Mouse (Mus musculus): ENCODE measurements around the gene Ctss.

Gene Ctss

DNA sequence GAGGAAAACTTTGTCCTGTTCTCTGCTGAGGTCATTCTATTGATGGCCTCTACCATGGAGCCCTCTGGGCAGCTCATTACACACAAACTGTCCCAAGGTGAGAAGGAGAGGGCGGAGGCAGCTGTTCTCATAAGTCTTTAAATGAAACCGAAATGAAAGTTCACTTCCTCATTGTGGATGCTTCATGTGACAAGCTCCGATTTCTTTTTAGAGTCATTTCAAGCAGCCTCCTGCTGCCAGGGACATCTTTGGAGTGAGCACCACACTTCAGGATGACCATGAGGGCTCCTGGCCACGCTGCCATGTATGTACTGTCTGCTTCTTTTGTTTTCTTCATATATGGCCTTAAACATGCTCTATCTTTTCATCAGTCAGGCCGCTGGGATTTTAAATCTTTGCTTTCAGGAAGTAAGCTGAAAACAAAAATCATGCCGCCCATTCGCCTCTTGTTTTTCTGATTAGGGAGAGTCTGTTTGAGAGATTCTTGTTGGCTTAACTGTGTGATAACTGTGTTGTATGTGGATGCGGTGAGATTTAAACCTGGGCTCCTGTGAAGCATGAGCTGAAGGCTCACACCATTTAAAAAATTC, at the start of gene Ctss:
Ctss (plus strand) TSS at position 165 of the 590 bp plus-strand sequence.
- DNase-seq (ENCODE audit: low spot score in 2 of 2) = no peak

GRCm38 (mm10) chr3:95478966-95479365, 47.6 kb upstream of the Ctss start:
- no peak for DNase-seq (ENCODE audit: low spot score in 2 of 2)

DNA sequence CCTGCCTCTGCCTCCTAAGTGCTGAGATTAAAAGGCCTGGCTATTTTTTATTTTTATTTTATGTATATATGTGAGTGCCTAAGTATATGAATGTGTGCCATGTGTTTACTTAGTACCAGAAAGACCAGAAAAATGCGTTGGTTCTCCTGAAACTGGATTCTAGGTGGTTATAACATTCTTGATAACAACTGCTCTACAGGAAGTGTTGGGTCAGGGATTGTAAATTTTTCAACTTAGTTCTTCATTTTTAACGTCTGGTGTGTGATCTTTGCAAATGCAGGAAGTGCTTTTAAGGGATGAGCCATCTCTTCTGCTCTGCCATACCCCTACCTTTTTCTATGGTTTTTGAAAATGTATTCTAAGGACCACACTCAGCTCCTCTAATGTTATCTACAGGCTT, 40.2 kb upstream of the Ctss start:
- DNase-seq (ENCODE audit: low spot score in 2 of 2) = no peak

GRCm38 (mm10) chr3:95488679-95489078, 37.9 kb upstream of the Ctss start:
- no peak for DNase-seq (ENCODE audit: low spot score in 2 of 2)

- no peak for DNase-seq (ENCODE audit: low spot score in 2 of 2)
Observed at GRCm38 (mm10) chr3:95490238-95490637, 36.3 kb upstream of the Ctss start.

DNA sequence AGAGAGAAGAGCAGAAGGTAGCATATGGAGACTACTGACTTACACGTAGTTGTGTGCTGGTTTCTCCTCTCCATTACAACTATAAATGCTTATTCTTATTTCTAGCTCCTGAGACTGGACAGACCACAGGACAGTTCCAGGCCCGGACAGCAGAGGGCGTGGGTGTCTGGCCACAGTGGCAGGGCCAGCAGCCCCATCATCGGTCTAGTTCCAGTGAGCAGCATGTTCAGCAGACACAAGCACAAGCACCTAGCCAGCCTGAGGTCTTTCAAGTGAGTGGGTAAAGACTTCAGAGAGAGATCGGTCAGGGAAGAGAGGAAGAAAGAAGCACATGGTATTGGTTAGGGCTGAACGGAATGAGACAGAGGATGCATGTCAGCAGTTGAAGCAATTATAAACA, 32.2 kb upstream of the Ctss start:
- peak in 1 of 2 experiments; percentile 46 for DNase-seq (ENCODE audit: low spot score in 2 of 2)

GRCm38 (mm10) chr3:95498229-95498628, 28.4 kb upstream of the Ctss start:
- no peak for DNase-seq (ENCODE audit: low spot score in 2 of 2)

DNA sequence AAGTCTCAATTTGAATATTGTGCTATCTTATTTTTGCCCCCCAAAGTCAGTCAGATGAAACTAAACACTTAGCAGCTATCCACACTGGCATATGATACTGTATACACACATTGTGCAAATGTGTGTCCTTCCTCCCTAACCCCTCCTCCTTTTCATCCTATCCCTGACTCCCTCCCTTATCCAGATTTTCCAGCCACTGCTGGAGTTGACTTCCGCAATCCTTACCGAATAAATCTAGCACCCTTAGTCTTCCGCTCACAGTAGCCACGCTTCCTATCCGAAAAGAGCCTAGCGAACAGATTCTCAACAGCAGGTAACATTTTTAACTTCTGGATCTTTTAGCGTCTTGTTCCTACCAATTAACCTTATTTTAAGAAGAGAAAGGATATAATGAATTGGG, 27.6 kb upstream of the Ctss start, which contains the start of gene Ctsk:
Ctsk (plus strand) TSS at position 233 of the 400 bp plus-strand sequence.
- DNase-seq (ENCODE audit: low spot score in 2 of 2) = no peak

DNA sequence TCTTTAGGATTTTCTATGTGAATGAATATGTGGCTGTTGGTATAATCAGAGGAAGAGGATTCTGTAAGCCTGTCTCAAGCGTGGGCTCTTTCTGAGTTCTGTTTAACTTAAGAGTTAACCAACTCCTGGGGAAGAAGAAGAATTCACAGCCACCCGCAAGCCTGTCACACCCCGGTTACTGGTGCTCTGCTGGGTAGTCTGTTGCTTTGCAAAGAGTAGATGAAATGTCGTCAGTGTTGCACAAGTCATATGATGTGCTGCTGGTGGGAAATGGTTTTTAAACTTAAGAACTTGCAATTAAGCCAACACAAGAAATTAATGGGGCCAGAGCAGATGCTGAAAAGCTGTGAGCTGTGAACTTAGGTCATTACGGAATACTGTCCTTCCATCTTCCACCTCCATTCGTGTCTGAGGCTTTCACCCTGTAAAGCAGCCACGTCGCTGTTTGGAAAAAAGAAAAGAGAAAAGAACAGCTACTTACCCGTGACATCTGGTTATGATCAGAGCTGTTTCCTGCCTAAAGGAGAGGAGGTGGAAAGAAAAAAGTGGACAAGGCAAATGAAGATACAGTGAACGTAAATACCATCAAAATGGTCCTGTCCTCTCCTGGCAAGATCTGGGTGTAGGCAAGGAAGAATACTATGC, 27.0 kb upstream of the Ctss start:
- DNase-seq (ENCODE audit: low spot score in 2 of 2) = peak in 1 of 2 experiments; percentile 33

DNA sequence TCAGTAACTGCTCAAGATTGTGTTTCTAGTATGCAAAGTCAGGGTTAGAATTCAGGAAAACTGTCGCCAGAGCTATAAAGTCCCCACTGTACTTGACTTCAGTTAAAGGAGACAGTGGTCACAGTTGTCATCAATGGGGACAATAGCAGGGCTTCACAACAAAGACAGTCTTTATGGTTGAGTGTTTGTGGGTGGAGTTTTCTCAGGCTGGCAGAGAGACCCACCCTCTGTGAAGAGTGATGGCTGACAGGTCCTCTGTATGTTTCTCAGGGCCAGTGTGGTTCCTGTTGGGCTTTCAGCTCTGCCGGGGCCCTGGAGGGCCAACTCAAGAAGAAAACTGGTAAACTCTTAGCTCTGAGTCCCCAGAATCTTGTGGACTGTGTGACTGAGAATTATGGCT, 24.3 kb upstream of the Ctss start:
- DNase-seq (ENCODE audit: low spot score in 2 of 2) = no peak

GRCm38 (mm10) chr3:95509348-95509747, 17.2 kb upstream of the Ctss start:
- DNase-seq (ENCODE audit: low spot score in 2 of 2) = no peak

- DNase-seq (ENCODE audit: low spot score in 2 of 2) = no peak
Observed at GRCm38 (mm10) chr3:95511611-95512180, 14.9 kb upstream of the Ctss start.

DNA sequence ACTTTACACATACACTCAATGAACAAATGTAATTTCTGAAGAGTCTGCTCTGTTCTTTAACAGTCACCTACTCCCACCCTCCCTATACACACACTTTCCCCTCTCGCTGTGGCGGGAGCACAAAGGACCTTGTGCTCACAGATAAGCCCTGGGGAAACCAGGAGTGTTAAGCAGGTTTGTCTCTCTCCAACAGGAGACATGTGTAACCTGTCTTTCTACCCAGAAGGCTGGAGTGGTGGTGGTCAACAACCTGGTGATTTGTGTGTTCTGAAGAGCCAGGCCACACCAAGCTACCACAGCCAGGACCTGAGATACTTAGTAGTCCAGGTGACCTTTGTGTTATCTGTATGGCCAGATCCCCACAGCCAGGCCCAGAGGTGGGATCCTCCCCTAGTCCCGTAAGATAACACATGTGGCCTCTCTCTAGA, 10.0 kb upstream of the Ctss start:
- no peak for DNase-seq (ENCODE audit: low spot score in 2 of 2)

DNA sequence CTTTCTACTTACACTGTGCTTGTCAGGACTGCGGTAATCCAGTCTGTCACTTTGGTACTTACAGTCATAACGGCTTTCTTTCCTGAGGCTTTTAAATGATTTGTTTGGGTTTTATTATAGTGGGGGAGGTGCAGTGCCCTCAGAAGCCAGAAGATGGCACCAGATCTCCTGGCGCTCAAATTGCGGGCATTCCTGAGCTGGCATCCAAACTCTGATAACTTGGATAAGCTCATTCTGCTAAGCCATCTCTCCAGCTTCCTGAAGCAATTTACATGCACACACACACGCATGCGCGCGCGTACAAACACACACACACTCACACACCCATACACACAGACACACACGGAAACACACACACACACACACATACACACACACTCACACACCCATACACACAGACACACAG, 9.1 kb upstream of the Ctss start:
- peak in 1 of 2 experiments; percentile 84 for DNase-seq (ENCODE audit: low spot score in 2 of 2)

DNA sequence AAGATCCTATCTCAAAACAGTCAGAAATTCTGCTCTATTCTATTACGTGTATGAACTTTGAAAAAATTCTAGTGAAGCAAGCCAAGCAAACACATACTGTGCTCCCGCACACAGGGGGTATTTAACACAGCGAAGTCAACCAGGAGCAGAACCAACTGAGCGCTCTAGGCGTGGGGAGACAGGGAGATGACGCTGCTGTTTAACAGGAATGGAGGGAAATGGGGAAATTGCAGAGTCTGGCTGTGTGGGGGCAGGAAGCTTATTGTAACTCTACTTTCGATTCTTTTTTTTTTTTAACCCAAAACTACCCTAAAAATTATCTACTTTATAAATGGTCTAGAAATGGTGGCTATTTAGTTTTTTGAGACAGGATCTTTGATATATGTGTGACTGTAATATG, 7.7 kb upstream of the Ctss start:
- DNase-seq (ENCODE audit: low spot score in 2 of 2) = no peak

DNA sequence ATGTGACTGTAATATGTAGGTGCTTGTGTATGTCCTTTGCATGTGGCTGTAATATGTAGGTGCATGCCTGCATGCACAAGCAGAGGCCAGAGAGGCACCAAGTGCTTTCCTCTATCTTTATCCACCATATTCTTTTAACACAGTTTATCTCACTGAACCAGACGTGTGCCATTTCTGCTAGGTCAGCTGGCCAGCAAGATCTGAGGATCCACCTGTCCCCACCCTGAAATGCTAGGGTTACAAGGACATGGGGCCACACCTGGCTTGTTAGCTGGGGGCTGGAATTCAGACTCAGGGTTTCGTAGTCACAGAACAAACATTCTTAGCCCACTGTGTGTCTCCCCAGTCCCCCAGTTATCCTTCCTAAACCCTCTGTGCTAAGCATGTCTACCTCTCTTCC, 7.3 kb upstream of the Ctss start:
- no peak for DNase-seq (ENCODE audit: low spot score in 2 of 2)

DNA sequence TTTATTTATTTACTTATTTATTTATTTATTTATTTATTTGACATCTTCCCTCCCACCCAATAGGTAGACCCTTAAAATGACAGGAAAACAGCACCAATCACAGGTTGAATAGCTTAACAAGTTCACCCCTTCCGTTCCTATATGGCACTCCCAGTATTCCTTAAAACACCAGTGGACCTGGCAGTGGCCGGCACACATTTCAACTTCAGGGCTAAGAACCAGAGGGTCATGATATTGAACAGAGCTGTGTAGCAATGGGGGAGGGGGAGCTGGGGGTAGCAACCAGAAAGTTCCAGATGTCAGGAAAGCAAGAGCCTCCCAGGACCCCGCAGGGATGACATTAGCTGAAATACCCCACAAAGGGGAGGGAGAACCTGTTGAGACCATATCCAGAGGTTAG, 6.5 kb upstream of the Ctss start:
- no peak for DNase-seq (ENCODE audit: low spot score in 2 of 2)

DNA sequence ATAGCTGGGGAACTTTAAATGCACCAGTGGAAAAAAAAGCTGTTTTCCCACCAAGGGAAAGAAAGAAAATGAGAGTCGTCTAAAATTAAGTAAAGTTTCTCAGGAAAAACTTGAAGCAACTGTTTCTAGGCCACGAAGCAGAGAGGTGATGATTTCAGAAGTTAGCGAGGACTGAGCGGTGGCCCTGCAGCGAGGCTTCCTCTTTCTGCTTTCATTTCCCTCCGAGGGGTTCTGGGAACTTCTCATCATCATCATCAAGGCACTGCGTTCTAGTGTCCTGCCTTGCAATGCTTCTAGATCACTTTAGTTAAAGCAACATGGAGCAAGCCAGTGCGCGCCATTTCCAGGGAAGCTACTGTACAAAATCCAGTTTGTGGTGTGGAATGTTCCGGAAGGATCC, 5.4 kb upstream of the Ctss start:
- DNase-seq (ENCODE audit: low spot score in 2 of 2) = no peak

DNA sequence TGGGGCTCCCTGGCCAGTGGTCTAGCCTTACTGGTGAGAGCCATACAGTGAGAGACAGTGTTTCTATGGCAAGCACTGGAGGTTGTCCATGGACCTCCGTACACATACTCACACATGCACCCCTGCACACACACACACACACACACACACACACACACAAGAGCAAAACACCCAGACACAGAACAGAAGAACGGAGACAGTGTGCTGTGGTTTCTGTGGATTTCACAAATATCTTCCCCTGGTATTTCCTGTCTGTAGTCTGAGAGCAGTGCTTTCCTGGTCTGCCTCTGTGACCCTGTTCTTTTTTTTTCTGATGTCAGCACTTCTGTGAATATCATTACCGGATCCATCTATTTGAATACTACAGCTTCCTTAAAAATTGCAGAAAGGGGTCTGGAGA, 2.9 kb upstream of the Ctss start:
- DNase-seq (ENCODE audit: low spot score in 2 of 2) = no peak

DNA sequence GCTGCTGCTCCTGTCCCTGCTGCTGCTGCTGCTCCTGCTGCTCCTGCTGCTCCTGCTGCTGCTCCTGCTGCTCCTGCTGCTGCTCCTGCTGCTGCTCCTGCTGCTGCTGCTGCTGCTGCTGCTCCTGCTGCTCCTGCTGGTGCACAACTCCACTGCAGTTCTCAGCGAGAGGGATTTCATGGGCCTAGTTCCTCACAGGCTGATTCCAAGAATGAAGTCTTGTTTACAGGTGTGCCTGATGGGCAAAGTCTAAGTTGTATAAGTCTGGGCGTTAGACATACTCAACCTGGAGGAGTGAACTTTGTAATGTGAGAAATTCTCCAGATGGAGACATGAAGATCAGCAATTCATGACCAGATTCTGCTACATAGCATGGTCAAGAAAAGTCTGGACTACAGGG, 1.9 kb upstream of the Ctss start:
- DNase-seq (ENCODE audit: low spot score in 2 of 2) = no peak

GRCm38 (mm10) chr3:95526111-95526510, 475 bp upstream of the Ctss start:
- no peak for DNase-seq (ENCODE audit: low spot score in 2 of 2)

GRCm38 (mm10) chr3:95529814-95530213, 3.2 kb downstream of the Ctss start:
- DNase-seq (ENCODE audit: low spot score in 2 of 2) = no peak

GRCm38 (mm10) chr3:95531025-95531424, 4.4 kb downstream of the Ctss start:
- no peak for DNase-seq (ENCODE audit: low spot score in 2 of 2)
